Mouse (Mus musculus) natural killer cell, adult 2 months (primary cell): ENCODE measurements around the gene Fam219b.

ENCODE experiments used
- DNase-seq, 2 experiments: peaks; one replicate each; pipeline ENCODE4 v3.0.0; 2022; ENCODE audit warnings: low spot score in 2 of 2

Gene Fam219b

DNA sequence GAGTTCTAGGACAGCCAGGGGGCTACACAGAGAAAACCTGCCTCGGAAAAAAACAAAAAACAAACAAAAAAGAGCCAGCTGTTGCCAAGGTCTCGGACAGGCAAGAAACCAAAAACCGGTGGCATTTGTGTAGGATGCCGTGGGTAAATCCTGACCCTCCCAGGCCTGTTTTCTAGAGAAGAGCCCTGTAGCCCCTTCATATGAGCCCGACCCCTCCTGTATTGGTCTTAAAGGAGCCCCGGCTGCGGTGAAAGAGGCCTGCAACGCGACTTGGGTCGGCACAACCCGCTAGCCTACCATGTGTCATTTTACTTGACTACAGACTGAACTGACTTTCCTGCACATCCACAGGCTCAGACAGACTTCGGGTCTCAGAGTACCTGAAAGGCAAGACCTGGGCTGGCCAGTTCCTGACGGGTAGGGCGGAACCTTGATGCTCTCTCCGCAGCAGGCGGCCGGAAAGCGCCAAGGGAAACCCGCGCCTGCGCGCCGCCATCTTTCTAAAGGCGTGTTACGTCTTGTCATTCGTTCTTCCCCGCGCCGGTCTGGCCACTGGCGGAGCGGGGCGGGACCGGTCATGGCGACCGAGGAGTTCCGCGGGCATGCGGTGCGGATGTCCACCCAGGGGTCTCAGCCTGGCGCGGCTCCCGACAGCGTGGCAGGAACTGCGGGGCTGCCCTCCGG lies at the start of gene Fam219b:
TSS of gene Fam219b (plus strand) at position 485 of the 684 bp plus-strand sequence.
- DNase-seq = peak; percentile 80 to 84

DNA sequence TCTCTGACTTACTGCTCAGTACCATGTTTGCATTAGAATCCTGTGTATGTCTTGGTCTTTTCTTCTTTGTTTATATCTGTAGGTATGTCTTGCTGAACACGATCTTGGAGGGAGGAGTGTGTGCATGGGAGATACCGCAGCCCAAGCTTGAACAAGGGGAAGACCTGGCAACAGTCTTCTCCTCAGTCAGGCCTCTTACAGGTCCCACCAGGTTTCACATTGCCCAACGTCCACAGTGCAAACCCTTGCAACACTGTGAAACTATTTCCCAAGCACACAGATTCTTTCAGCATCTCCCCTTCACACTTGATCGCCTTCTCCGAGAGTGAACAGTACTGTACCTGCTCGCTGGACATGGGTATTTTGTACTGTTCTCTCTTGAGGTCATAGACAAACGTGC lies 49.5 kb upstream of the Fam219b start:
- no peak for DNase-seq

DNA sequence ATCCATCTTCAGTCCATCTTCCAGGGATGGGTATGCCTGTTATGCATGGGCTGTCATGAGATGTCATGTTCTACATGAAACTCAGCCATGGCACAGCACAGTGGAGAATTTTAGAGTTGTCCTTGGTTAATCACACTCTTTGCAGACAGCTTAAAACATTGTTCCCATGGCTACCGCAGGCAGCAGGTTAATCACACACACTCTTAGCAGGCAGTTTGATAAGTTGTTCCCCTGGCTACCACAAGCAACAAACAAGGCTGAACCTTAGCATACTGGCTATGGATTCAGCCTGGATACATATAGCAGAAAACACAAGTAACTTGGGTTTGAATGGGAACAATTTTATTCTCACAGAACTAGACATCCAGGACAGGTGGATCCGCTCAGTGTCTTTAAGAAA lies 43.8 kb upstream of the Fam219b start:
- no peak for DNase-seq

DNA sequence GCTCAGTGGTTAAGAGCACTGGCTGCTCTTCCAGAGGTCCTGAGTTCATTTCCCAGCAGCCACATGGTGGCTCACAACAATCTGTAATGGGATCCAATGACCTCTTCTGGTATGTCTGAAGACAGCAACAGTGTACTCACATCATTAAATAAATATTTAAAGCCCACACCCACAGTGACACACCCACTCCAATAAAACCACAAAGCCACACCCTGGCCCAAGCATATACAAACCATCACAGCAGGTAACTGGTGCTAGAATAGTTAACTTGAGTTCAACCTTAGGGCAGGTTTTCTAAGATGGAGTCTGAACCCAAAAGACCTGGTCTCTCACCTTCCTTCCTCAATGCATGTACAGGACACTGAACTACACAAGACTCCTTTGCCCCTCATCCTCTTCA lies 42.4 kb upstream of the Fam219b start:
- no peak for DNase-seq

DNA sequence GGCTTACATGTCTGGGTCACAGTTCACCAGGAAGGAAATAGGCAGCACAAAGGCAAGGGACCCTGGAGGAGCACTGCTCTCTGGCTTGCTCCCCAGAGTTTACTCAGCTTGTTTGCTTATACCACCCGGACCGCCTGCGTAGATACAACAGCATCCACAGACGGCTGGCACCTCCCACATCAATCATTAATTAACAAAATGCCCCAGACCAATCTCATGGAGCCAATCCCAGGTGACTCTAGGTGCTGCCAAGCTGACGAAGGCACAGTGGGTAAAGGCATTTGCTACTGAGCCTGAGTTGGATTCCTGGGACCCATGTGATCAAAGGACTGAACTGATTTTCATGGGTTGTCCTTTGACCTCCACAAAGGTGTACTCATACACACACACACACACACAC lies 40.1 kb upstream of the Fam219b start:
- DNase-seq = no peak

DNA sequence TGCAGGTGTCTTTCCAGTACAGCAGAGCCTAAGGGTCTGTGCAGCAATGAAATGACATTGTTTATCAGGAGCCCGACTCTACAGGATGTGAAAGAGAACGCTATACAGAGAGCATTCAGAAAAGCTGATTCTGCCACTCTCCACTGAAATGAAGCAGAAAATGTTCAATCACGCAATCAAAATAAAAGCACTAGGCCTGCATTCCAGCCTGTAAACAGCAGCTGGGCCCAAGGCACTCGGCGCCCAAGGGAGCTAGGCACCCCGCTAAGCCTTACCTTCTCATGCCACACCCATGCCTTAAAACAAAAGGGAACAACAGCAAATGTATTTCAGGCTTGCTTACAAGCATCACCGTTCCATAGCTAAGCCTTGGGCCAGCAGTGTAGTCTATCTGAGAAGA lies 38.8 kb upstream of the Fam219b start:
- no peak for DNase-seq

DNA sequence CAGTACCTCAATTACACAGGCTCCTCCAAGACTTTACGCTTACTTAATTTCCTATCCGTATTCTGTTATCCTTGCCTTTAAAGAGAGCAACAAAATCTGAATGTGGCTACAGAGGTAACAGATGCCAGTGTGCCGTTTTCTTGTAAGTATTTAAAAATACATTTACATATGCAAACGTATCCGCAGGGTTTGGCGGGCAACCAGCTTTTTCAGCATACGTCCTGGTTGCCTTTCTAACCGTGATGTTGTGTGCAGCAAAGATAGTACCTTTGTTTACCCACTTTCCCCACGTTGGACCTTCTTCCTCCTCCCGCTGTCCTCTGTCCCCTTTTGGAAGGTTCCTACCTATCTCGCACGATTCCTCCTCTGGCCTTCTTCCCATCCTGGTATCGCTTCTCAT lies 35.9 kb upstream of the Fam219b start:
- no peak for DNase-seq

DNA sequence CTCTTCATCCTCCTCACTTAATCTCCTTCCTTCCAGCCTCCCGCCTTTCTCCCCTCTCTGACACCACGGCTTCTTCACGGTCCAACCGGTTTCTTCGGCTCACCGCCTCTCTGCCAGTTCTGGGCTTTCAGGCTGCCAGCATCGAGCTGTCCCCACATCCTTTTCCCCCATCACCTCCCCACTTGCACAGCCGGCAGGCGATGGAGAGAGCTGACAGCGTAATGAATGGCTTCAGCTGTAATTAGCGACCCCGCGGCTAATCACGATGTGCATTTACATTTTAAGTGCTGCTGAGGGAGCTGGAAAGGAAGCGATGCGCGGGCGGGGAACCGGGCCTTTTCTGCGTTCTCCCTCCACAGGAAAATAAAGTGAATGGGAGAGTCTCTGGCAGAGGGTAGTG lies 35.5 kb upstream of the Fam219b start:
- DNase-seq = no peak

DNA sequence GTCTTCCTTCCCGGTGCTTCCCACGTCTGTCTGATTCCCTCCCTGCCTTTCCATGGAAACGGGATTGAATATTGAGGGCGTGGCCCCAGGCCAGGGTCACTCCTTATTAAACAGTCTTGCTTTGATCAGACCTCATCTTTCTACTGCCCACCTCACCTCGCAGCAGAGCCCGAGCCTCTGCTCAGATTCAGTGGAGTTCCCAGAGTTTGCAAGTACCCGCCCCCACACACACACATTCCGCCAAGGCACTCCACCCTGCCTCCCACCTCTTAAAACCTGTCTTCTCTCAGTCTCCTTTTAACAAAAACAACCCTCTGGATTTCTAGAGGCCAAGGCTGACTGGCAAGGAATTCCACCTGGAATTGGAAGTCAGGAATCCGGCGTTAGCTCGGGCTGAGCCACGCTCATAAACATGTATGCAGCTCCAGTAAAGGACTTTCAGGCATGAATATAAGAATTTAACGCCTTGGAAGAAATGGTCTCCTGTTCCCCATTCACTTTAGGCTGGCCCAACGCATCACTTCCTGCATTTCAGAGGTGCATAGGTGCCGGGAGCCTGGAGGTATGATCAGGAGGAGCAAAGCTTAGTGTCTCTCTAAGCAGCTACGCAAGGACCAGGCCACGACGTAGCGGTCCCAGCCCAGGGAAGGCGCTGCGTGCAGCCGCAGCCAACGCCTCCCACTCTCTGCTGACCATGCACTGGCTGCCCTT lies 34.3 kb upstream of the Fam219b start:
- no peak for DNase-seq

DNA sequence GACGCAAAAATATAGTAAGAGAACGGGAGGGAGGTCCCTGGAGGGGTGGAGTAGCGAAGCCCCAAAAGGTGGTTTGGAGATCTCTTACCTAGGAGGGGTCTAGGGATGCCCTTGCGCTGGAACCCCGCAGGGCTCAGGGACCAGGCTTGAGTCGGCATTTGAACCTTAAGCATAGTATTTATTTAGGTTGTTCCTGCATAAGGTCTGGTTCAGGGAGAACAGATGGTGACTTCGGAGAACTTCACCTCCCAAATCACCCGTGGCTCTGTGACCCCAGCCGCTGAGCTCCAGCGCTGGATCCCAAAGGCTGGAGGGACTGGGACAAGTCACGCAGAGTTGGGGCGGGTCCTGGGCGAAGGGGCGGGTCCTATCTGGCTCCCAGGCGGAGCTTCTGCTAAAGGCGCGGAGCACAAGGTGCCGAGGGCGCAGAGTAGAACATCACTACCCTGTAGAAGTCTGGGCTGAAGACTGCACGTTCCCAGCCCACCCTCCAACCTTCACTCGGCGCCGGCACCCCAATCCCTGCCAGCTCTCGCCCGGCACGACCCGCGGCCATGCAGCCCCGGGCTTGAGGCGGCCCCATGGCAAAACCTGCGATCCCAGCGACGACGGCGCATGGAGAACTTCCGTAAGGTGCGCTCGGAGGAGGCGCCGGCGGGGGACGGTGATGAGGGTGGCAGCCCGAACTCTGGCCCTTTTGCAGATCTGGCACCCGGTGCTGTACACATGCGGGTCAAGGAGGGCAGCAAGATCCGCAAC lies 33.5 kb upstream of the Fam219b start, which contains the start of gene Rpp25:
TSS of gene Rpp25 (plus strand) at position 405 of the 759 bp plus-strand sequence.
- peak in 1 of 2 experiments; percentile 15 for DNase-seq

DNA sequence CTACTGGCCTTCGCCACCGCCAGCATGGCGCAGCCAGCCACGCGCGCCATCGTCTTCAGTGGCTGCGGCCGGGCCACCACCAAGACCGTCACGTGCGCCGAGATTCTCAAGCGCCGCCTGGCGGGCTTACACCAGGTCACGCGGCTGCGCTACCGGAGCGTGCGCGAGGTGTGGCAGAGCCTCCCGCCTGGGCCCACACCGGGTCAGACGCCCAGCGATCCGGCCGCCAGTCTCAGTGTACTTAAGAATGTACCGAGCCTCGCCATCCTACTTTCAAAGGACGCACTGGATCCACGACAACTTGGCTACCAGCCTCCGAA lies 33.0 kb upstream of the Fam219b start:
- peak; percentile 25 to 65 for DNase-seq

DNA sequence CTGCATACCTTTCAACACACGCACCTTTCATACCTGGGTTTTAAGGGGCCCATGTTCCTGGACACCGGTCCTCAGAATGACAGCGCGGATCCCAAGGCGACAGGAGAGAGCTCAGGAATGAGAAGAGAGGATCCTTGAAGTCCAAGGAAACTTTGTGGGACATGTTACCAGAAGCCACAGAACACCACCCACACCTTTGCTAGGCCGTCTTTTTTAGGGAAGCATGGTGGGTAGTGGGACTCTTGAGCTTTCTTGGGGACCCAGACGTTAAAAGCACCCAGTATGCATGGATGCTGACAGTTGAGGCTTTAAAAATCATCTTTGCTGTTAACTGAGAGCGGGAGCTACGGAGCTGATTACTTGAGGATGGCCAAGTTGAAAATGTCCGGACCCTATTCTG lies 32.4 kb upstream of the Fam219b start:
- no peak for DNase-seq

DNA sequence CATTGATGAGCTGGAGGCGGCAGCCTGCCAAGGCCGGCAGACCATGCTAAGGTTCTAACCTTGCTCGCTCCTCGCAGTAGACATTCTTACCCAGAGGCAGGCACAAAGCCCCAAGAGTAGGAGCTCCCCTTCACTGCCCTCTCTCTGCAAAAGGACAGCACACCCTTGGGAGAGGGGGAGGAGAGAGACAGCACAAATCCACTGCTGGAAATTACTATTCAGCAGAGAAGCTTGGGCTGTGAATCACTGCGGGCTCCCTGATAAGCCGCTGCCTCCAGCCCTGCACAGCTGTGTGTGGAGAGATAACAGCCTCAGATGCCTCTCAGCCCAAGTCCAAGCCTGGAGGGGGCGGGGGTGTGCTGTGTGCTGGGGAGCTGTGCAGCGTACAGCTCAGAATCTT lies 31.6 kb upstream of the Fam219b start:
- DNase-seq = no peak

DNA sequence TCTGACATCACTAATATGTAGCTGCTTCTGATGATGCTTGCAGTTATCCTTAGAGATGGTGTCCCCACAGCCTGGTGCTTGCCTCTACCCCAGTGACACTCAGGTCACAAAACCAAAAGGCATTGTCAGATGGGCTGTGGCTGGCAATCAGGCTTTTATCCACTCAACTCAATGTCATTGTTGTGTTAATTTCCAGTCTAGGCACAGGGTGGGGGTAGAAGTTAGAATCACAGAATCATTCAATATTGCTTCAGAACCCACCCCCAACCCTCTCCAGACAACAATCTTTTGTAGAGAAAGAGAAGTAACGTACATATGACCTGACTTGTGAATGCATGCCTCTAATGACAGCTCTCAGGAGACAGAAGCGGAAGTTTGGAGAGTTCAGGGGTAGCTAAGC lies 26.8 kb upstream of the Fam219b start:
- no peak for DNase-seq

DNA sequence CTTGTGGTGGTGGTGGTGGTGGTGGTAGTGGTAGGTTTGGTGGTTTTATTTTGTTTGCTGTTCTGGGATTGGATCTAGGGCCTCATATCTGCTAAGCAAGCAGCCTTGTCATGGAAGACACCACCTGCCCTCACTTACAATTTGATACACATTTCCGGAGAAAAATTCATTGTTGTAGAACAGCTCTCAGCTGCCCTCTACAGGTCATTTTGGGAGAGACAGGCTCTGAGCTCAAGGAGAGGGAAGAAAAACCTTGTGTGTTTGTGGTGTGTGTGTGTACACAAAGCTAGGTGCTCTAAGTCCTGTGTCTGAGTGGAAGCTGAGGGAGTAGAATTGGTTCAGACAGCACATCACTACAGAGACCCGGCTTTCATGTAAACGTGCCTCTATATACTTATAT lies 20.2 kb upstream of the Fam219b start:
- DNase-seq = peak; percentile 54 to 65

DNA sequence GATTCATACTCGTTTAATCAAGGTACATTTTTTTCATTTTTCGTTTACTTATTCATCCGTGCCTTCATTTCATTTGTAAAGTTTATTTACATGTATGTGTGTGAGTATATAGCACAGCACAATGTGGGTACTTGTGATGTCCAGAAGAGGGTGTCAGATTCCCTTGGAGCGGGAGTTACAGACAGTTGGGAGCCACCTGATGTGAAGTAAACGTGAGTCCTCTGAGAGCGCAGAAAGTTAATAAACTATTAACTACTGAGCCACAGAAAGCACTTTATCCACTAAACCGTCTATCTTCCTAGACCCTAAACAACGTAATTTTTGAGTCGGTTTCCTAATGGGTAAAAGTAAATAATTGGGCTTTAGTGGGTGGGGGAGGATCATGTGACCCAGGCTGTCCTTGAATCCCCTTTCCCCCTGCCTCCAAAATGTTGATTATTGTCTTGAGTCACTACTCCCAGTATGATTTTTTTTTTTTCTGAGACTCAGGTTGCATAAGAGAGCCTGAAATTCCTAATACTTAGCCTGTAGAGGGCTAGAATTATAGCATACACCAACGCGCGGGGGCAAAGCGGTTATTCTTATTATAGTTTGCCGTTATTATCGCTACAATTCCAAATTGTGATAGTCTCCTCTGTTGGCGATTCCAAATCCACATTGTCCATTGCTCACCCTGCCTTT lies 16.8 kb upstream of the Fam219b start:
- DNase-seq = no peak

DNA sequence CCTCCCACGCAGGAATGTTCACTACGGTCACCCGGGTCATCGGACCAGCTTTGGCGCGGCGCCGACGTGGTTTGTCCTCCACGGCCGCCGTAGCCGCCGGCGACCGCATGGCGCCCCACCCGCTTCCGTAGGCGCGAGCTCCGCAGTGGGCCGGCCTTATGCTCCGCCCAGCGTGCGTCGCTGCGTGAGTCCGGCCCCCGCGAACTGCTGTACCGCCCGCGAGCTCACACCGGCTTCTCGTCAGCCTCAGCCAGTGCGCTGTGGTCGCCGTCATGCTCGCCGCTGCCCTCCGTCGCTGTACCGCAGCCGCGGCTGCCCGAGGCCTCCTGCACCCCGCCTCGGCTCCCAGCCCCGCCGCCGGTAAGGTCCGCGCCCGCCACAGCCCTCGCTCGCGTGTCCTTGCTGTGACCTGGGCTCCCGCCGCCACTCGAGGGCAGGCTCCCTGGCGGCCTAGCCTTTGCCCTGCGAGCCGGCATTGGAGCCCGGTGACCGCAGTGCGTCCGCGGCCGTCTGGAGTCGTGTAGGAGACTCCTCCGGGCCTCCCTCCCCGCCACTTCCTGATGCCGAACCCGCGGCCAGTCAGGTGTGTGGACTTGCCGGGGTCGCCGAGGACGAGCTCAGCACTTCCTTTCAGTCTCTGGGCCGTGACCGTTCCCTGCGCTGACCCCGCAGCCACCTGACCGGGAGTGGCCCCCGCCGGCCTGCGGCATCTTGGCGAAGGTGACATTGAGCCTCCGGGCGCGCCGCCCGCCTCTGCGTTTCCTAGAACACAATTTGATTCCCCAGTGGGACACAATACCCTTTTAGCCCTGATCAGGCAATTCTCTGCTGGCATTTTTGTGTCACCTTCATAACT lies 16.0 kb upstream of the Fam219b start, which contains the start of gene Cox5a:
TSS of gene Cox5a (plus strand) at position 219 of the 856 bp plus-strand sequence.
- peak; percentile 86 to 88 for DNase-seq

DNA sequence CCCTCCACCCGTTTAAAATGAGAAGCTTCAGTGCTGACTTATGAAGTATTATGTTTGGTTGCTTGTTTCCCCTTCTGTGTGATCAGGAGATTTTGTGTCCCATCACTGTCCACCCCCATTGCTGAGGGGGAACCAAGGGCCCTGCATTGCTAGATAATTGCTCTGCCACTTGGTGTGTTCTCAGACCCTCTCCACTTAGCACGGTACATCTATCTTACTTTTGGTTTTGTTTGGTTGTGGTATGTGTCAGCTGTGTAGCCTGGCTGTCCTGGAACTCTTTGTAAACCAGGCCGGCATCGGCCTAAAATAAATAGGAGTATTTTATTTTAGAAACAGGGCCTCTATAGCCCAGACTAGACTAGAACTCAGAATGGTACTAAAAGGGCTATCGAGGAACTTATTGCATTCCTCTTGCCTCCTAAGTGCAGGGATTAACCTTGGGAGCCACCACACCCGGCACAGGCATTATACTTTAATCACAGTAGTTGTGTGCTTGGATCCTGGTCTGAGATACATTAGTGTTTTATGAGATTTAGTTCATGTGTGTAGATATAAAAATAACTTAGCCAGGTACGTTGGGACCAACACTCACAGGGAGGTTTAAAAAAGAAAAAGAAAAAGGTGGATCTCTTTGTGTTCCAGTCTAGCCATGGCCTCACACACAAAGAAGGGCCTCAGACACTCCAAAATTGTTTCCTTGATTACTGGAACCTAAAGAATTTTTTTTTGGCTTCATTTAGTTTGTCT lies 15.0 kb upstream of the Fam219b start:
- no peak for DNase-seq

DNA sequence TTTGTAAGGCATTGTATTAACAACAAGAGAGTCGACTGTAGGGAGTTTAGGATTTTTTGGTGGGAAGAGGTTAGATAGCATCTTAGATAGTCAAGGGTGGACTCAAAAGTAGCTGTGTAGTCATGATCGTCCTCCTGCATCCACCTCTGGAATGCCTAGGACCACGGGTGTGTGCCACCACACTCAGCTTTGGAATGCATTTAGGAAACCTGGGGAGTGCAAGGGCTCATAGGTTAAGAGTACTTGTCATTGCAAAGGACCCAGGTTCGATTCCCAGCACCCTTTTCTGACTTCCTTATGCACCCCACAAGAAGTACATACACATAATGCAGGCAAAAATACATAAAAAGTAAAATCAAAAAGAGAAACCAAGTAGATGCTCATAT lies 14.5 kb upstream of the Fam219b start:
- DNase-seq = no peak

DNA sequence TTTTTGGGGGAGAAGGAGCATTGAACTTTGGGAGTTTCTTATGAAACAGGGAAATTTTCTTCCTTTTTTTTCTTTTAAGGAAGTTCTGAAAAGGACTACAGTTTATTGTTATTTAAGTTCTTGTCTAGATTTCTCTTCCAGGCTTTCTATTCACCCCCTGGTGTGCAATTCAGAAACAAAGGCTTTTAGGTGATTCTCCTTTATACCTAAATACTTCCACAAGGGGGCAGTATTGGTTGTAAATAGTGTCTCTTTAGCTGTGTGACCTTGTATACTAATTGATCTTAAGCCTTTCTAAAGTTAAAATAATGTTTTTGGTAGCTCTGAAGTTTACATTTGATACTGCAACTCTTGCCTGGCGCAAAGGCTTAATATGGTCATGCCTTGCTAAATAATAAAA lies 13.6 kb upstream of the Fam219b start:
- peak in 1 of 2 experiments; percentile 26 for DNase-seq

DNA sequence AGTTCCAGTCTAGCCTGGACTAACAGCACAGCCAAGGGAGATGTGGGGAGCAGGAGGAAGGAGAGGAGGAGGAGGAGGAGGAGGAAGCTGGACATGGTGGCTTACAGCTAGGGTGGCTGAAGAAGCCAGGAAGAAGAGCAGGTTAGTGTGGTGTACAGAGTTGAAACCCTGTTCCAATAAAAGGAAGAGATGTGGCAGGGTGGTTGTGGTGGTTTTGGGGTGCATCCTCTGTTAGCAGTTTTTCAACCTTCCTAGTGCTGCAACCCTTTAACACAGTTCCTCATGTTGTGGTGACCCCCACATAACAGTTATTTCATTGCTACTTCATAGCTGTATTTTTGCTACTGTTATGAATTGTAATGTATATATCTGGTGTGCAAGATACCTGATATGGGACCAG lies 12.9 kb upstream of the Fam219b start:
- DNase-seq = no peak
